Mouse (Mus musculus): ENCODE data around the gene Atp6v0a1.

- TF ChIP-seq CTCF (IDR thresholded peaks at IDR 0.05; ENCODE audit: borderline replicate concordance, control insufficient read depth, extremely low read depth, insufficient read depth, low read length, poor library complexity) (no peak), POLR2A (IDR thresholded peaks at IDR 0.05; ENCODE audit: control insufficient read depth, extremely low read depth, insufficient read depth, low read length, poor library complexity) (no peak)
Measured at GRCm38 (mm10) chr11:101024001-101024400, 14.7 kb downstream of the Atp6v0a1 start.
